ENCODE assay signal across 17 mouse cellular contexts in genomic region chr8:89569406-89569805, GRCm38 (mm10).
DNase-seq lines count a peak whose midpoint lies in the region; ATAC-seq and TF ChIP-seq lines count a peak whose summit lies in the region.
"Had no signal": no experiment of that assay in that cellular context is flagged by ENCODE, and none has a peak within 500 bp of the region (broad histone marks: within the 10 kb centered on the region; RNA-seq: fewer than 3 reads in every experiment).

No protein-coding gene starts in this region.

- no peak for TF ChIP-seq EP300 in CH12.LX (IDR thresholded peaks at IDR 0.05; ENCODE audit: low read length)

- dilution Hi-C loops in CH12.LX (cut with MboI; ENCODE audit: extremely low pct_ligation_motif_present, extremely low pct_unique_long_range_greater_than_20kb, low sequenced_read_pairs) = no loop called here

- peak; percentile 23 to 26 for DNase-seq in cerebellum, postnatal 10 days
- no peak for DNase-seq in cerebellum, adult 9-10 months
- DNase-seq in heart, adult 18-20 months = no peak
- DNase-seq in kidney, adult 18-20 months = no peak
- DNase-seq in CH12.LX (ENCODE audit: extremely low read depth) = no peak
- DNase-seq in thymus, postnatal 4 days = no peak
- DNase-seq: adrenal gland, postnatal 14 days; cerebellum, adult 9-11 months; gastrocnemius, postnatal 10 days; lung, postnatal 10 days; right cerebral cortex, postnatal 25 days had no signal

- 40% methylated on average over 9 of the region's 9 CpGs for WGBS in heart, embryonic 12.5 days
- WGBS in kidney, embryonic 15.5 days = 61% methylated on average over 9 of the region's 9 CpGs

- no peak for TF ChIP-seq CTCF in CH12.LX (conservative IDR thresholded peaks at IDR 0.05 in 1 of 2, IDR thresholded peaks at IDR 0.05 in 1 of 2; ENCODE audit: low read depth in 2 of 2, low read length in 2 of 2)

- no peaks in the 10 kb centered on the region for H3K36me3 ChIP-seq in heart, embryonic 12.5 days
- H3K36me3 ChIP-seq in kidney, embryonic 15.5 days = no peaks in the 10 kb centered on the region
- no peaks in the 10 kb centered on the region for H3K36me3 ChIP-seq in CH12.LX (replicated peaks in 1 of 2; ENCODE audit: control insufficient read depth in 1 of 2, insufficient read depth in 1 of 2, low read length in 1 of 2)
- H3K36me3 ChIP-seq: heart, embryonic 10.5 days; limb, embryonic 10.5 days; liver, embryonic 15.5 days had no signal

- no peak overlapping the region for H3K4me3 ChIP-seq in heart, embryonic 12.5 days
- H3K4me3 ChIP-seq in kidney, embryonic 15.5 days (replicated peaks) = no peak overlapping the region
- H3K4me3 ChIP-seq in CH12.LX (replicated peaks in 1 of 3; ENCODE audit: low read depth in 2 of 3, low read length in 2 of 3, poor library complexity in 1 of 3) = peak overlapping the region in 1 of 3 experiments; percentile 3
- H3K4me3 ChIP-seq: heart, embryonic 10.5 days; limb, embryonic 10.5 days; liver, embryonic 15.5 days had no signal

- peak overlapping the region; percentile 33 for H3K4me2 ChIP-seq in heart, embryonic 12.5 days
- no peak overlapping the region for H3K4me2 ChIP-seq in kidney, embryonic 15.5 days
- peak overlapping the region; percentile 55; the same call in 1 of the 2 replicates for H3K4me2 ChIP-seq in CH12.LX (ENCODE audit: insufficient read depth, low read depth, poor library complexity, severe bottlenecking)
- H3K4me2 ChIP-seq: liver, embryonic 15.5 days had no signal

- peaks cover 7% of the 10 kb centered on the region; the same call in 1 of the 2 replicates for H3K4me1 ChIP-seq in heart, embryonic 12.5 days (replicated peaks)
- H3K4me1 ChIP-seq in kidney, embryonic 15.5 days = peaks cover 39% of the 10 kb centered on the region
- peaks cover 0 to 3% of the 10 kb centered on the region in 2 experiments; a peak in 1 of 4 replicates for H3K4me1 ChIP-seq in CH12.LX (ENCODE audit: control insufficient read depth in 1 of 2, insufficient read depth in 2 of 2)
- H3K4me1 ChIP-seq: liver, embryonic 15.5 days had no signal

- TF ChIP-seq RAD21 in CH12.LX (IDR thresholded peaks at IDR 0.05; ENCODE audit: low read depth, low read length) = no peak

- ATAC-seq in heart, embryonic 12.5 days (ENCODE audit: insufficient number of reproducible peaks, low FRiP score) = no peak
- no peak for ATAC-seq in kidney, embryonic 15.5 days (replicated peaks; ENCODE audit: low FRiP score)
- ATAC-seq: intestine, postnatal 0 days had no signal

- in situ Hi-C loops in CH12.LX (cut with MboI; ENCODE audit: low pct_ligation_motif_present, low pct_unique_long_range_greater_than_20kb, low sequenced_read_pairs) = no loop called here

- peaks cover 30% of the 10 kb centered on the region for H3K27me3 ChIP-seq in heart, embryonic 12.5 days (replicated peaks)
- no peaks in the 10 kb centered on the region for H3K27me3 ChIP-seq in kidney, embryonic 15.5 days
- H3K27me3 ChIP-seq in CH12.LX (replicated peaks) = no peaks in the 10 kb centered on the region

- H3K9ac ChIP-seq in heart, embryonic 12.5 days = no peak overlapping the region
- no peak overlapping the region for H3K9ac ChIP-seq in kidney, embryonic 15.5 days
- no peak overlapping the region for H3K9ac ChIP-seq in CH12.LX (ENCODE audit: insufficient read depth, low read depth)
- H3K9ac ChIP-seq: liver, embryonic 15.5 days had no signal

- no peaks in the 10 kb centered on the region for H3K79me2 ChIP-seq in CH12.LX (replicated peaks; ENCODE audit: control insufficient read depth, extremely low read depth, insufficient read depth, poor library complexity, severe bottlenecking)

- no peak overlapping the region for H3K27ac ChIP-seq in heart, embryonic 12.5 days (ENCODE audit: poor library complexity, severe bottlenecking)
- 0 out of 2 replicates have a peak overlapping the region, but pooled peaks have one; percentile 32 for H3K27ac ChIP-seq in kidney, embryonic 15.5 days
- H3K27ac ChIP-seq in CH12.LX (ENCODE audit: insufficient read depth, low read depth) = no peak overlapping the region
- H3K27ac ChIP-seq: heart, embryonic 10.5 days; liver, embryonic 15.5 days had no signal

- H3K9me3 ChIP-seq in heart, embryonic 12.5 days (replicated peaks) = no peaks in the 10 kb centered on the region
- no peaks in the 10 kb centered on the region for H3K9me3 ChIP-seq in kidney, embryonic 15.5 days (replicated peaks)
- peaks cover 25% of the 10 kb centered on the region for H3K9me3 ChIP-seq in CH12.LX (replicated peaks; ENCODE audit: low read length)
- H3K9me3 ChIP-seq: heart, embryonic 10.5 days; limb, embryonic 10.5 days; liver, embryonic 15.5 days had no signal

- no peak for TF ChIP-seq POLR2A in CH12.LX (IDR thresholded peaks at IDR 0.05; ENCODE audit: low read depth, low read length)

TF ChIP-seq in CH12.LX, 34 proteins besides CTCF, POLR2A, EP300 and RAD21:
- TF ChIP-seq ELF1 (IDR thresholded peaks at IDR 0.05; ENCODE audit: low read depth, low read length) (no peak), JUN (IDR thresholded peaks at IDR 0.05; ENCODE audit: insufficient read depth, low read depth, low read length) (no peak), USF1 (IDR thresholded peaks at IDR 0.05; ENCODE audit: low read depth, low read length) (no peak), IRF4 (IDR thresholded peaks at IDR 0.05; ENCODE audit: low read depth, low read length) (no peak)

Comparison
In these comparisons a context has a peak if more than half of its experiments do, and no peak if none do; other contexts are left out.
1. DNase-seq: peak in cerebellum, postnatal 10 days (2 of 2); none in cerebellum, adult 9-10 months (single experiment), heart, adult 18-20 months (0 of 2), kidney, adult 18-20 months (single experiment), CH12.LX (single experiment) and thymus, postnatal 4 days (single experiment).